Mouse (Mus musculus) embryonic fibroblast, embryonic 13.5 days (primary cell): ENCODE measurements around the gene Usp10. TPM values are rescaled to one million over a fixed set of nuclear protein-coding genes. Genes with fewer than 3 reads are reported as not detected.
A peak's percentile ranks its signal among the peaks of the same experiment; 100 is the strongest.

ENCODE experiments used
- H3K27ac ChIP-seq: 2 replicates; pipeline ENCODE4 v1.5.1; 2012; ENCODE audit warnings: low read length, control low read depth, inconsistent platforms; ENCODE audit not compliant: insufficient read depth
- H3K4me1 ChIP-seq: 2 replicates; pipeline ENCODE4 v1.6.1; 2011; ENCODE audit warnings: low read length; ENCODE audit not compliant: control insufficient read depth, insufficient read depth
- H3K4me3 ChIP-seq: 2 replicates; pipeline ENCODE4 v1.5.1; 2011; ENCODE audit warnings: mild to moderate bottlenecking, control low read depth, low read length; ENCODE audit not compliant: insufficient read depth
- CTCF ChIP-seq: IDR thresholded peaks from 2 replicates; pipeline ENCODE4 v1.5.1; 2011; ENCODE audit warnings: mild to moderate bottlenecking, control low read depth, low read length, moderate library complexity, borderline replicate concordance; ENCODE audit not compliant: insufficient read depth
- POLR2A ChIP-seq: IDR thresholded peaks from 2 replicates; pipeline ENCODE4 v1.6.1; 2011; ENCODE audit warnings: low read depth, mild to moderate bottlenecking, control low read depth, low read length, moderate library complexity
- polyA plus RNA-seq: library from polyadenylated mRNA; stranded (reverse); fragments of >200 nt; gene quantifications from 2 replicates; pipeline ENCODE4 v1.2.4, GENCODE M21; 2011; ENCODE audit warnings: low read depth; ENCODE audit not compliant: missing spikeins, insufficient read length

Gene Usp10
- polyA plus RNA-seq, 1 experiment: 83.9 TPM

- H3K27ac ChIP-seq: no peak overlapping the region
- 0 out of 2 replicates have a peak overlapping the region, but pooled peaks have one; percentile 39 for H3K4me3 ChIP-seq
- TF ChIP-seq CTCF: no peak
- no peak for TF ChIP-seq POLR2A
- peaks cover 16% of the 10 kb centered on the region for H3K4me1 ChIP-seq
Observed at GRCm38 (mm10) chr8:119913181-119913580, 3.0 kb downstream of the Usp10 start.

GRCm38 (mm10) chr8:119914161-119914560 is 4.0 kb downstream of the Usp10 start:
- H3K4me1 ChIP-seq: peaks cover 16% of the 10 kb centered on the region
- H3K4me3 ChIP-seq: no peak overlapping the region
- no peak overlapping the region for H3K27ac ChIP-seq
- TF ChIP-seq POLR2A: no peak
- no peak for TF ChIP-seq CTCF

- TF ChIP-seq CTCF (no peak), POLR2A (no peak)
- Histone ChIP-seq H3K4me1 (peaks cover 16% of the 10 kb centered on the region), H3K27ac (no peak overlapping the region), H3K4me3 (no peak overlapping the region)
Observed at GRCm38 (mm10) chr8:119915298-119915697, 5.1 kb downstream of the Usp10 start.

GRCm38 (mm10) chr8:119916237-119916892 is 6.2 kb downstream of the Usp10 start:
- Histone ChIP-seq H3K4me1 (peaks cover 16% of the 10 kb centered on the region), H3K4me3 (no peak overlapping the region), H3K27ac (no peak overlapping the region)
- TF ChIP-seq POLR2A: no peak
- TF ChIP-seq CTCF: no peak

- Histone ChIP-seq H3K4me1 (peaks cover 15% of the 10 kb centered on the region), H3K4me3 (no peak overlapping the region), H3K27ac (no peak overlapping the region)
- TF ChIP-seq POLR2A (no peak), CTCF (no peak)
Observed at GRCm38 (mm10) chr8:119917415-119917814, 7.3 kb downstream of the Usp10 start.

GRCm38 (mm10) chr8:119918155-119918567 is 8.0 kb downstream of the Usp10 start:
- TF ChIP-seq POLR2A (no peak), CTCF (no peak)

GRCm38 (mm10) chr8:119923259-119923658 is 13.1 kb downstream of the Usp10 start:
- Histone ChIP-seq H3K4me1 (no peaks in the 10 kb centered on the region), H3K27ac (no peak overlapping the region), H3K4me3 (no peak overlapping the region)
- no peak for TF ChIP-seq POLR2A
- no peak for TF ChIP-seq CTCF

More at GRCm38 (mm10) chr8:119918155-119918567, 8.0 kb downstream of the Usp10 start:
- Histone ChIP-seq H3K27ac (no peak overlapping the region), H3K4me3 (no peak overlapping the region), H3K4me1 (peaks cover 12% of the 10 kb centered on the region)

- no peak overlapping the region for H3K4me3 ChIP-seq
- no peak for TF ChIP-seq CTCF
- TF ChIP-seq POLR2A: no peak
Observed at GRCm38 (mm10) chr8:119925428-119925827, 15.3 kb downstream of the Usp10 start.

GRCm38 (mm10) chr8:119926474-119926873 is 16.3 kb downstream of the Usp10 start:
- TF ChIP-seq POLR2A (no peak), CTCF (0 out of 2 replicates have a peak, but pooled peaks have one; percentile 6)
- no peaks in the 10 kb centered on the region for H3K4me1 ChIP-seq
- H3K4me3 ChIP-seq: no peak overlapping the region
- H3K27ac ChIP-seq: no peak overlapping the region

More at GRCm38 (mm10) chr8:119925428-119925827, 15.3 kb downstream of the Usp10 start:
- no peak overlapping the region for H3K27ac ChIP-seq
- H3K4me1 ChIP-seq: no peaks in the 10 kb centered on the region

GRCm38 (mm10) chr8:119927422-119928092 is 17.4 kb downstream of the Usp10 start:
- Histone ChIP-seq H3K4me3 (no peak overlapping the region), H3K27ac (no peak overlapping the region), H3K4me1 (no peaks in the 10 kb centered on the region)
- TF ChIP-seq CTCF (peak; percentile 47; the same call in 1 of the 2 replicates), POLR2A (no peak)
